Mouse (Mus musculus) hindbrain, embryonic 16.5 days (tissue): ENCODE measurements around the gene Atp13a3. TPM values are rescaled to one million over a fixed set of nuclear protein-coding genes. Genes with fewer than 3 reads are reported as not detected.

Source experiments
- ATAC-seq: fragments of 200-750 bp; cut with Nextera tagmentation; 2 replicates; pipeline ENCODE4 v1.8.0; 2017; ENCODE audit warnings: moderate TSS enrichment, moderate library complexity
- H3K27ac ChIP-seq: fragments of 300-500 bp; sonication (generic); 2 replicates; pipeline ENCODE4 v1.5.1; 2014; ENCODE audit warnings: low read depth, mild to moderate bottlenecking, control low read depth, low read length, moderate library complexity
- H3K27me3 ChIP-seq: fragments of 300-500 bp; sonication (generic); replicated peaks from 2 replicates; pipeline ENCODE4 v1.6.1; 2014; ENCODE audit warnings: low read length; ENCODE audit not compliant: control insufficient read depth, insufficient read depth
- H3K36me3 ChIP-seq: fragments of 300-500 bp; sonication (generic); 2 replicates; pipeline ENCODE4 v1.6.1; 2014; ENCODE audit warnings: mild to moderate bottlenecking, low read length, moderate library complexity, mixed read lengths; ENCODE audit not compliant: control insufficient read depth, insufficient read depth
- H3K4me1 ChIP-seq: fragments of 300-500 bp; sonication (generic); 2 replicates; pipeline ENCODE4 v1.6.1; 2014; ENCODE audit warnings: low read depth, low read length; ENCODE audit not compliant: control insufficient read depth, insufficient read depth
- H3K4me2 ChIP-seq: fragments of 300-500 bp; sonication (generic); 2 replicates; pipeline ENCODE4 v1.6.1; 2014; ENCODE audit warnings: mild to moderate bottlenecking, low read length, control low read depth, moderate library complexity
- H3K4me3 ChIP-seq: fragments of 300-500 bp; sonication (generic); 2 replicates; pipeline ENCODE4 v1.5.1; 2014; ENCODE audit warnings: mild to moderate bottlenecking, low read length, control low read depth, moderate library complexity
- H3K9ac ChIP-seq: fragments of 300-500 bp; sonication (generic); 2 replicates; pipeline ENCODE4 v1.6.1; 2014; ENCODE audit warnings: low read depth, mild to moderate bottlenecking, control low read depth, low read length, moderate library complexity
- H3K9me3 ChIP-seq: fragments of 300-500 bp; sonication (generic); 2 replicates; pipeline ENCODE4 v1.6.1; 2014; ENCODE audit warnings: mild to moderate bottlenecking, low read length, moderate library complexity; ENCODE audit not compliant: control insufficient read depth
- WGBS: fragments of 180-500 bp; shearing (Covaris S2); extraction: QIAGEN DNeasy Blood & Tissue Kit; methylation state at CpG from one replicate; pipeline ENCODE4 v1.1.7; 2014; 5-methylcytosine and 5-hydroxymethylcytosine counted together
- polyA plus RNA-seq: library from polyadenylated mRNA; unstranded; fragments of >200 nt; fragmentation: Nextera tagmentation; extraction: Ambion mirVana; gene quantifications from 2 replicates; pipeline ENCODE4 v1.2.1, GENCODE M21; 2015

Gene Atp13a3
- polyA plus RNA-seq, 1 experiment from 2014 or later, result 5.7 TPM

GRCm38 (mm10) chr16:30299711-30300277 lies 106.0 kb downstream of the Atp13a3 start:
- Histone ChIP-seq H3K4me1 (no peaks in the 10 kb centered on the region), H3K27ac (no peak overlapping the region), H3K36me3 (no peaks in the 10 kb centered on the region), H3K27me3 (no peaks in the 10 kb centered on the region; the same call in 1 of the 2 replicates), H3K4me3 (no peak overlapping the region), H3K9ac (no peak overlapping the region), H3K4me2 (no peak overlapping the region), H3K9me3 (no peaks in the 10 kb centered on the region)
- no peak for ATAC-seq
- WGBS, result 78% methylated on average over 10 of the region's 10 CpGs

DNA sequence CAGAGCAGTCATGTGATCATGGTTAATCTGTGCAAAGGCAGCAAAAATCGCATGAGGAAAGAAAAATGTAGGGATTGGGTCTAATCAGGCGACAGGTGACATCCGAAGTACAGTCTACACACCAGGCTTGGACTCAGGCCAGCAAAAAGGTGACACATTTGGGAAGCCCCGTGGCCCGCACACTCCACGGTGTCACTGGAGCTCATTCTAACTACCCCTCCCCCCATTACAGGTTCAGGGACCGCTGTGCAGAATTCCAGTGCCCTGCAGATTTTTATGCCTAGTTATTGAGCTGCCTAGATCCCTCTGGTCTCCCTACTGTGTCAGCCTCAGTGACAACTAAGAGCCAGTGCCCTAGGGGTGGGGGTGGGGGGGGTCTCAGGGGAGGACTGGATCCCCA lies 108.3 kb downstream of the Atp13a3 start:
- Histone ChIP-seq H3K36me3 (no peaks in the 10 kb centered on the region), H3K27ac (no peak overlapping the region), H3K4me3 (no peak overlapping the region), H3K4me2 (no peak overlapping the region), H3K27me3 (no peaks in the 10 kb centered on the region; the same call in 1 of the 2 replicates), H3K9me3 (no peaks in the 10 kb centered on the region), H3K4me1 (no peaks in the 10 kb centered on the region), H3K9ac (no peak overlapping the region)
- 93% methylated on average over 7 of the region's 7 CpGs for WGBS
- ATAC-seq, result no peak

DNA sequence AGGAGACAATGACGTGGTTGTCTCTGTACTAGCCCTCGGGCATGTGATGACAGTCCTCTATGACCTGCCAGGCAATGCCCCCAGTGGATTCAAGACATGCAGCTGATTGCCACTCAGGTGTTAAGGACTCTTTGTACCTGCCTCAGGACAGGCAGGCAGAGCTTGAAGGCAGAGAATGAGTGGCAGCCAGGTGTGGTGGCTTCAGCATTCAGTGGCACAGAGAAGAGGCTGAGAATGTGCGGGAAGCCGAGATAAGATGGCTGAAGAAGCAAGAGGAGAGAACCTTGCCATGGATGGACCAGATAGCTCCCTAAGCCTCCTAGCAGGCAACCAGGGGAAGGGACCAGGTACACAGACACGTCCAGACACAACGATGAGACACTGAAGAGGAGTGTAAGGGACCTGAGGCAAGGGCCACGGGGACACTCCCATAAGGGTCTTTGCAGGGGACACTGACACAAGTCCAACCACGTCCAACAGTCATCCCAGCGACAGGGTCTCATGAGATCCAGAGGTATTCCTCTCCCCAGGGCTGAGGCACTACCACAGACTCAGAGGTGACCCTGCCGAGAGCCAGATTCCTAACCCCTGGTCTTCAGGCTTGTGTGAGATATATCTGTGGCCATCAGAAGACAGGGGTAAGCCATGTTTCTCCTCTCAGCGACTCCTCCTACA lies 109.0 kb downstream of the Atp13a3 start:
- no peaks in the 10 kb centered on the region for H3K36me3 ChIP-seq
- no peaks in the 10 kb centered on the region; the same call in 1 of the 2 replicates for H3K27me3 ChIP-seq
- no peak overlapping the region for H3K4me2 ChIP-seq
- H3K4me1 ChIP-seq, result no peaks in the 10 kb centered on the region
- no peak for ATAC-seq
- H3K27ac ChIP-seq, result no peak overlapping the region
- no peak overlapping the region for H3K9ac ChIP-seq
- WGBS, result 91% methylated on average over 11 of the region's 11 CpGs
- H3K9me3 ChIP-seq, result no peaks in the 10 kb centered on the region
- H3K4me3 ChIP-seq, result no peak overlapping the region

- no peak for ATAC-seq
- Histone ChIP-seq H3K4me3 (no peak overlapping the region), H3K36me3 (no peaks in the 10 kb centered on the region), H3K27ac (no peak overlapping the region), H3K4me1 (peaks cover 5% of the 10 kb centered on the region), H3K9me3 (no peaks in the 10 kb centered on the region), H3K9ac (no peak overlapping the region), H3K4me2 (no peak overlapping the region), H3K27me3 (no peaks in the 10 kb centered on the region; the same call in 1 of the 2 replicates)
- 95% methylated on average over 7 of the region's 7 CpGs for WGBS
Observed at GRCm38 (mm10) chr16:30295106-30295505, 110.7 kb downstream of the Atp13a3 start.

DNA sequence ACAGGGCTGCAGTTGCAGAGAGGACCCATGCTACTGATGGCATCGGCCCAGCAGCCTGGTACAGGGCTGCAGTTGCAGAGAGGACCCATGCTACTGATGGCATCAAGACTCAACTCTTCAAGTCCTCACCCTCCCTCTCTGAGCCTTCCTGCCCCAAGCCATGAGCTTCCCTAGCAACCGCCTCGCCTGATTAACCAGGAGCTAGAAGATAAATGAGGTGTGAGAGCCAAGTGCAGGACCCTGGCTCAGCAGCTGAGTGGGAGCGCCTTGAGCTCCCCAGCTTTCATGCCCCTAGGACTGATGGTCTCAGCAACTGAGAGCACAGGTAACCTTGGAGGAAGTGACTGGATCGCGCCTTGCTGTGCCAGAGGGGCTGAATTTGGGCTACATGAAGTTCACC lies 115.3 kb downstream of the Atp13a3 start:
- whole genome bisulfite sequencing, result 59% methylated on average over 6 of the region's 6 CpGs
- peak; percentile 58 for ATAC-seq
- Histone ChIP-seq H3K36me3 (no peaks in the 10 kb centered on the region), H3K4me1 (peaks cover 5% of the 10 kb centered on the region), H3K9ac (no peak overlapping the region), H3K27me3 (no peaks in the 10 kb centered on the region; the same call in none of the 2 replicates), H3K27ac (no peak overlapping the region), H3K4me3 (no peak overlapping the region), H3K9me3 (no peaks in the 10 kb centered on the region), H3K4me2 (no peak overlapping the region)

DNA sequence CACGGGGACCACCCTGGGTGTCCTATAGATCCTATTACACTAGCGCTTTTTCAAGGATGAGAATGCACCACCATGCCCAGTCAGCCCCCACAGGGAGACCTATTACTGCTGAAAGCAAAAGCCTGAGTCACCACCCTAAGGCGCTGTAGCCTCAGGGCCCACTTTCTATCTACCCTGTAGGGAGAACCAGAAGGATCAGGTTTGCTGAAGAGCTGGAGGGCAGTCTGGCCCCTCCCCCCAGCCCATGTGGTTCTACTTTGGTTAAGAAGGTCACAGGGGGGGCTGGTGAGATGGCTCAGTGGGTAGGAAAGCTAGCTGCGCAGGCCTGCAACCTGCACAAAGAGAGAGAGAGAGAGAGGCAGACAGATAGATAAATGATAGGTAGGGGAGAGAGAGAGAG lies 120.1 kb downstream of the Atp13a3 start:
- Histone ChIP-seq H3K36me3 (no peaks in the 10 kb centered on the region), H3K9me3 (no peaks in the 10 kb centered on the region), H3K4me3 (no peak overlapping the region), H3K27ac (no peak overlapping the region), H3K4me1 (peaks cover 12% of the 10 kb centered on the region), H3K9ac (no peak overlapping the region), H3K4me2 (no peak overlapping the region), H3K27me3 (peaks cover 22% of the 10 kb centered on the region)
- no peak for ATAC-seq
- 63% methylated on average over 4 of the region's 4 CpGs for WGBS

GRCm38 (mm10) chr16:30283743-30284337 lies 121.9 kb downstream of the Atp13a3 start:
- Histone ChIP-seq H3K27me3 (peaks cover 22% of the 10 kb centered on the region), H3K4me3 (peak overlapping the region; percentile 16), H3K4me2 (peak overlapping the region; percentile 48), H3K36me3 (no peaks in the 10 kb centered on the region), H3K27ac (no peak overlapping the region), H3K9ac (no peak overlapping the region), H3K9me3 (no peaks in the 10 kb centered on the region), H3K4me1 (peaks cover 7% of the 10 kb centered on the region)
- ATAC-seq, result peak; percentile 67
- 2% methylated on average over 15 of the region's 15 CpGs for WGBS

DNA sequence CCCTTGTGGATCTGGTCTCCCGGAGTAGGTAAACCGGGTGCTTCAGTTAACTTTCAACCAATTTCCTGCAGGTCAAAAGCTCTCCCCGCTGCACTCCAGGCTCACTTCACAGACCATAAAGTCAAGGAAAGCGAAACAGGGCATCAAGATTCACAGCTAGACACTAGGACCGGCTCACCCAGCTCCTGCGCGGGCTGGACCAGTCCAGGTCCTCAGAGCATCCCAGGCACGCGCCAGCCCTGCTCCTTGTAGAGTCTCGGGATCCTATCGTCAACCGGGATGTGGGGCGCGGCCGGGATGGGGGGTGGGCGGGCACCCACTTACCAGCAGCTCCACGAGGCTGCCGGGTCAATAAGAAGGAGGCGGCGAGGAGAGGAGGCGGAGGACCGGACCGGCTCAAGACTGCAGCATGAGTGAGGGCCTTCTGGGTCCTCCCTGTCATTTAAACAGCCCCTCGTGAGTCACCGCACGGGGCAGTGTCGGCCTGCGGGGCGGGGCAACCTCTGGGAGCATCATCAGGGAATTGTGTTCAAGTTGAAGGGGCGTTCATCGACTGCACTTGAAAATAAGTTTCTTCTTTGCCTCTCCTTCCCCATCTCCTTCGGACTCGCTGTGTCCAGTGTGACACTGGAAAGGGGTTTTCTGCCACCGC lies 122.8 kb downstream of the Atp13a3 start, which contains the start of gene Lrrc15:
Lrrc15 (minus strand) TSS at position 413 of the 652 bp plus-strand sequence.
- Histone ChIP-seq H3K4me3 (peak within 1 kb of the TSS; percentile 34), H3K9ac (peak within 1 kb of the TSS; percentile 47), H3K27me3 (peaks cover 22% of the 10 kb centered on the region), H3K9me3 (no peaks in the 10 kb centered on the region), H3K4me2 (peak within 1 kb of the TSS; percentile 59), H3K4me1 (peaks cover 7% of the 10 kb centered on the region), H3K27ac (no peak within 1 kb of the TSS), H3K36me3 (no peaks in the 10 kb centered on the region)
- 5% methylated on average over 34 of the region's 34 CpGs for WGBS
- ATAC-seq, result no peak
